Mouse (Mus musculus): ENCODE results near the gene Epb41l4b. TPM values are rescaled to one million over a fixed set of nuclear protein-coding genes. Genes with fewer than 3 reads are reported as not detected.
A peak's percentile ranks its signal among the peaks of the same experiment; 100 is the strongest.

The Epb41l4b gene
- polyA plus RNA-seq, 1 experiment from 2014 or later, result 23.0 TPM

DNA sequence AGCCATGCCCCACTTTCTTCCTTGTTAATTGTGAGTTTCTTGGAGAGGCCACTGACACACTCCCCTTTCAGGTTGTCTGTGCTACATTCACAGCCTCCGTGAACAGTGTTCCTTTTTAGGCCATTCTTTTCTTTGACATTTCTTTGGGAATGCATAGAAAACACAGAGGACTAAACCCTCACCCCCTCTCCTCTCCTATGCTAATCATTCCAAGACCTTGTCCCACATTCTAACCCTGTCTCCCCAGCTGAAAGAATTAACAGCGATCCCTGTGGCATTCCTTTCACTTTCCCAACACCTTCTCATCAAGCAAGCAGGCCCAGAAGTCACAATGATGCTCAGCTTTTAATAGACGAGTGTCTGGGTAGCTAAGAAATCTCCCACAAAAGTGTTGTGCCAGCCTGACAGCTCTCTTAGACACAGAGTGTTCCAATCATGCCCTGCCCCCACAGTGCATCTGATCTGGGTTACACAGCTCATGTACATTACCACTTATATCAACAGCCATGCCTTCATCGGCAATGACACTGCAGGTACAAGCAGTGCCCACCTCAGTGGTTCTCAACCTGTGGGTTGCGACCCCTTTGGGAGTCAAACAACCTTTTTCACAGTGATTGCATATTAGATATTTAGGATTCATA, 93.8 kb downstream of the Epb41l4b start:
- Histone ChIP-seq H3K27ac (replicated peaks) (no peak overlapping the region), H3K9me3 (ENCODE audit: control insufficient read depth, low read length) (no peaks in the 10 kb centered on the region), H3K4me3 (ENCODE audit: low read depth, low read length) (no peak overlapping the region), H3K4me2 (replicated peaks; ENCODE audit: low read depth) (no peak overlapping the region), H3K36me3 (ENCODE audit: control insufficient read depth, insufficient read depth, low read length) (no peaks in the 10 kb centered on the region), H3K4me1 (replicated peaks; ENCODE audit: control insufficient read depth, insufficient read depth) (no peaks in the 10 kb centered on the region), H3K9ac (ENCODE audit: low read length) (no peak overlapping the region), H3K27me3 (ENCODE audit: control insufficient read depth, insufficient read depth, low read length) (no peaks in the 10 kb centered on the region)
- 65% methylated on average over 5 of the region's 5 CpGs for WGBS
- no peak for TF ChIP-seq EP300 (optimal IDR thresholded peaks at IDR 0.05)
- DNase-seq (ENCODE audit: low spot score), result no peak
- no peak for ATAC-seq (ENCODE audit: low FRiP score, low TSS enrichment)

DNA sequence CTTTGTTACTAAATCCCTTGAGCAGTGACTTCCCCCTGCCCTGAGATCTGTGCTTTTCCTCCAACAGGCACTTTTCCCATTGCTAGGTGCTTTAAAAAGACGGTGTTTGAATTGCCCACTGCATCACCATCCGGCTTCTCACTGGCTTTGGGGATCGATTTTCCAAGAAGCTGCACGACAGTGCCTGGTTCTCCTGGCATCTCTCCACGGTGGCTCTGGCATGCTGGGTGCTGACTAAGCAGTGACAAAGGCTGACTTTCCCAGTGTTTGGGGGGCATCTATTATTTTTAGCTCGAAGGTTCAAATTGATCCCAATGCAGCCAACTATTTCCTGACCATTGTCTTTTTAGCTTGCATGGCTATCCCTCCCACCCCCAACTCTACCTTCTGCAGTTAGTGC, 94.7 kb downstream of the Epb41l4b start:
- H3K4me2 ChIP-seq (replicated peaks; ENCODE audit: low read depth), result no peak overlapping the region
- no peak for ATAC-seq (ENCODE audit: low FRiP score, low TSS enrichment)
- H3K36me3 ChIP-seq (ENCODE audit: control insufficient read depth, insufficient read depth, low read length), result no peaks in the 10 kb centered on the region
- H3K9me3 ChIP-seq (ENCODE audit: control insufficient read depth, low read length), result no peaks in the 10 kb centered on the region
- DNase-seq (ENCODE audit: low spot score), result no peak
- no peaks in the 10 kb centered on the region for H3K4me1 ChIP-seq (replicated peaks; ENCODE audit: control insufficient read depth, insufficient read depth)
- no peak overlapping the region for H3K9ac ChIP-seq (ENCODE audit: low read length)
- H3K4me3 ChIP-seq (ENCODE audit: low read depth, low read length), result no peak overlapping the region
- no peak for TF ChIP-seq EP300 (optimal IDR thresholded peaks at IDR 0.05)
- no peak for TF ChIP-seq CTCF (IDR thresholded peaks at IDR 0.05; ENCODE audit: low read depth)
- H3K27ac ChIP-seq (replicated peaks), result no peak overlapping the region
- H3K27me3 ChIP-seq (ENCODE audit: control insufficient read depth, insufficient read depth, low read length), result no peaks in the 10 kb centered on the region
- WGBS, result 56% methylated on average over 6 of the region's 6 CpGs

DNA sequence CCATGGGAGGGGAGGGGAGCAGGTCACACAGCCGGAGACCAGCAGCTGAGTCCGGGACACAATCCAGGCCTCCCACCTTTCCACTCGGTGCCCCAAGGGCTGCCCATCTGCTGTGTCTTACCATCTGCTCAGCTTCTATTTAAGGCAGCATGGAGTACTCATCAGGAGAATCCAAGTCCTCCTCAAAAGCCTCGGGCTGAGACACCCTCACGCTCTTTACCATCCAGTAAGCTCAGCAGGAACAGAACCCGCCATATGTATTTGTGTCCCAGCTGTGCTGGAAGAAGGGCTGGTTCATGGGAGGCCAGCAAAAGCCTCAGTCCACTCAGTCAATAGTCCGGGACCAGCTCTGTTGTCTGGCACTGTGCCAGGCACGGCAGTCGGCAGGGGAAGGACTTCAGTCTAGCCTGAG, 97.1 kb downstream of the Epb41l4b start:
- TF ChIP-seq CTCF (IDR thresholded peaks at IDR 0.05; ENCODE audit: low read depth) (no peak), EP300 (optimal IDR thresholded peaks at IDR 0.05) (no peak)
- no peaks in the 10 kb centered on the region for H3K9me3 ChIP-seq (ENCODE audit: control insufficient read depth, low read length)
- DNase-seq (ENCODE audit: low spot score) (no peak), ATAC-seq (ENCODE audit: low FRiP score, low TSS enrichment) (0 out of 2 replicates have a peak, but pooled peaks have one; percentile 15)
- no peak overlapping the region for H3K9ac ChIP-seq (ENCODE audit: low read length)
- 71% methylated on average over 9 of the region's 9 CpGs for WGBS
- H3K4me2 ChIP-seq (replicated peaks; ENCODE audit: low read depth), result no peak overlapping the region
- H3K27ac ChIP-seq (replicated peaks), result no peak overlapping the region
- H3K36me3 ChIP-seq (ENCODE audit: control insufficient read depth, insufficient read depth, low read length), result no peaks in the 10 kb centered on the region
- H3K4me3 ChIP-seq (ENCODE audit: low read depth, low read length), result no peak overlapping the region
- H3K27me3 ChIP-seq (ENCODE audit: control insufficient read depth, insufficient read depth, low read length), result no peaks in the 10 kb centered on the region
- no peaks in the 10 kb centered on the region for H3K4me1 ChIP-seq (replicated peaks; ENCODE audit: control insufficient read depth, insufficient read depth)

DNA sequence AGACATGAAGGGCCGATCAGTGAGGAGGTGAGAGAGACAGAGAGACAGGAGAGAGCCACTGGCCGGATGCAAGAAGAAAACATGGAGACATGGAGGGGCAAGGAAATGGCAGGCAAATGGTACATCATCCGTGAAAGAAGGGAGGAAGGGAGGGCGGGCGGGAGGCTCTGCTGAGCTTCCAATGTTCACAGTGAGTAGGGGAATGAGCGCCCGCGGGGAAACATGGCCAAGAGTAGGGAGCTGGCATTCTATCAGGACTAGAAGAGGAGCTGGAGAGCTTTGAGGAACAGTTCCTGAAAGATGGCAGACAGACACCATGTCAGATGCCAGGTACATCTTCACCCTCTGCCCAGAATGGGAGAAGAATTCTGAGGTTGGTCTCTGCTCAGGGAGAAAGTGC, 99.6 kb downstream of the Epb41l4b start:
- H3K4me1 ChIP-seq (replicated peaks; ENCODE audit: control insufficient read depth, insufficient read depth), result no peaks in the 10 kb centered on the region
- no peak overlapping the region for H3K4me3 ChIP-seq (ENCODE audit: low read depth, low read length)
- no peaks in the 10 kb centered on the region for H3K27me3 ChIP-seq (ENCODE audit: control insufficient read depth, insufficient read depth, low read length)
- no peak overlapping the region for H3K4me2 ChIP-seq (replicated peaks; ENCODE audit: low read depth)
- H3K9me3 ChIP-seq (ENCODE audit: control insufficient read depth, low read length), result no peaks in the 10 kb centered on the region
- 89% methylated on average over 8 of the region's 8 CpGs for WGBS
- no peaks in the 10 kb centered on the region for H3K36me3 ChIP-seq (ENCODE audit: control insufficient read depth, insufficient read depth, low read length)
- no peak for ATAC-seq (ENCODE audit: low FRiP score, low TSS enrichment)
- H3K9ac ChIP-seq (ENCODE audit: low read length), result no peak overlapping the region
- H3K27ac ChIP-seq (replicated peaks), result no peak overlapping the region
- no peak for TF ChIP-seq CTCF (IDR thresholded peaks at IDR 0.05; ENCODE audit: low read depth)
- TF ChIP-seq EP300 (optimal IDR thresholded peaks at IDR 0.05), result no peak
- DNase-seq (ENCODE audit: low spot score), result no peak

GRCm38 (mm10) chr4:57041661-57042060, 101.6 kb downstream of the Epb41l4b start:
- no peak overlapping the region for H3K4me3 ChIP-seq (ENCODE audit: low read depth, low read length)
- H3K36me3 ChIP-seq (ENCODE audit: control insufficient read depth, insufficient read depth, low read length), result no peaks in the 10 kb centered on the region
- WGBS, result 90% methylated on average over 6 of the region's 6 CpGs
- H3K9me3 ChIP-seq (ENCODE audit: control insufficient read depth, low read length), result no peaks in the 10 kb centered on the region
- no peaks in the 10 kb centered on the region for H3K27me3 ChIP-seq (ENCODE audit: control insufficient read depth, insufficient read depth, low read length)
- no peak overlapping the region for H3K4me2 ChIP-seq (replicated peaks; ENCODE audit: low read depth)
- TF ChIP-seq EP300 (optimal IDR thresholded peaks at IDR 0.05) (no peak), CTCF (IDR thresholded peaks at IDR 0.05; ENCODE audit: low read depth) (peak; percentile 20; the same call in 1 of the 2 replicates)
- H3K27ac ChIP-seq (replicated peaks), result no peak overlapping the region
- H3K4me1 ChIP-seq (replicated peaks; ENCODE audit: control insufficient read depth, insufficient read depth), result no peaks in the 10 kb centered on the region
- no peak overlapping the region for H3K9ac ChIP-seq (ENCODE audit: low read length)
- DNase-seq (ENCODE audit: low spot score), result no peak
- ATAC-seq (ENCODE audit: low FRiP score, low TSS enrichment), result no peak

DNA sequence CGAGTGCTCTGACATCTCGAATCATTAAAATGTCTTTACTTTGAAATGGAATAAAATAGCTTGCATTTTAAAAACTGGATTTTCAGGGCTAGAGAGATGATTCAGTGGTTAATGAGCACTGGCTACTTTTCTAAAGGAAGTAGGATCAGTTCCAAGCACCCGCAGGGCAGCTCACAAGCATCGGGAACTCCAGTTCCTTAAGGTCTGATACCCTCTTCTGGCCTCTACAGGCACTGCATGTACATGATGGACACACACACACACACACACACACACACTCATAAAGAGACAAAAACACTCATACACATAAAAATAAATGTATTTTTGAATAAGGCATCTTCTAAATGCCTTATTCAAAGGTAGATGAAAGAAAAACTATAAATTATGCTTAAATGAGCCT, 102.0 kb downstream of the Epb41l4b start:
- DNase-seq (ENCODE audit: low spot score), result no peak
- no peak for TF ChIP-seq CTCF (IDR thresholded peaks at IDR 0.05; ENCODE audit: low read depth)
- TF ChIP-seq EP300 (optimal IDR thresholded peaks at IDR 0.05), result no peak
- no peak for ATAC-seq (ENCODE audit: low FRiP score, low TSS enrichment)
- no peak overlapping the region for H3K27ac ChIP-seq (replicated peaks)
- WGBS, result 89% methylated on average over 4 of the region's 4 CpGs
- no peaks in the 10 kb centered on the region for H3K27me3 ChIP-seq (ENCODE audit: control insufficient read depth, insufficient read depth, low read length)
- H3K4me1 ChIP-seq (replicated peaks; ENCODE audit: control insufficient read depth, insufficient read depth), result no peaks in the 10 kb centered on the region
- H3K36me3 ChIP-seq (ENCODE audit: control insufficient read depth, insufficient read depth, low read length), result no peaks in the 10 kb centered on the region
- H3K4me2 ChIP-seq (replicated peaks; ENCODE audit: low read depth), result no peak overlapping the region
- no peak overlapping the region for H3K4me3 ChIP-seq (ENCODE audit: low read depth, low read length)
- H3K9ac ChIP-seq (ENCODE audit: low read length), result no peak overlapping the region
- no peaks in the 10 kb centered on the region for H3K9me3 ChIP-seq (ENCODE audit: control insufficient read depth, low read length)
